Mouse (Mus musculus) hindbrain, embryonic 10.5 days (tissue): ENCODE measurements around the gene Hfm1. TPM values are rescaled to one million over a fixed set of nuclear protein-coding genes. Genes with fewer than 3 reads are reported as not detected.

Experiments
- DNase-seq: peaks from one replicate; pipeline ENCODE4 v3.0.0-alpha.2; 2017; ENCODE audit warnings: low spot score
- H3K27ac ChIP-seq: fragments of 300-500 bp; sonication (generic); 2 replicates; pipeline ENCODE4 v1.5.1; 2016; ENCODE audit warnings: mild to moderate bottlenecking, moderate library complexity
- H3K27me3 ChIP-seq: fragments of 300-500 bp; sonication (generic); 2 replicates; pipeline ENCODE4 v1.6.1; 2016; ENCODE audit warnings: mild to moderate bottlenecking; ENCODE audit not compliant: poor library complexity, insufficient read depth, severe bottlenecking
- H3K36me3 ChIP-seq: fragments of 300-500 bp; sonication (generic); 2 replicates; pipeline ENCODE4 v1.6.1; 2016; ENCODE audit warnings: mild to moderate bottlenecking, moderate library complexity
- H3K4me1 ChIP-seq: fragments of 300-500 bp; sonication (generic); replicated peaks from 2 replicates; pipeline ENCODE4 v1.6.1; 2016; ENCODE audit warnings: mild to moderate bottlenecking
- H3K4me3 ChIP-seq: fragments of 300-500 bp; sonication (generic); 2 replicates; pipeline ENCODE4 v1.5.1; 2016; ENCODE audit warnings: mild to moderate bottlenecking, moderate library complexity
- H3K9me3 ChIP-seq: fragments of 300-500 bp; sonication (generic); 2 replicates; pipeline ENCODE4 v1.6.1; 2016; ENCODE audit warnings: mild to moderate bottlenecking, moderate library complexity
- WGBS: fragments of 180-500 bp; shearing (Covaris S2); methylation state at CpG from one replicate; pipeline ENCODE4 v1.1.7; 2016; 5-methylcytosine and 5-hydroxymethylcytosine counted together
- polyA plus RNA-seq: library from polyadenylated mRNA; unstranded; fragments of >200 nt; fragmentation: Nextera tagmentation; extraction: Ambion mirVana; gene quantifications from 2 replicates; pipeline ENCODE4 v1.2.1, GENCODE M21; 2016

Gene Hfm1
- polyA plus RNA-seq: 3.5 and 3.6 TPM in 2 replicates

- Histone ChIP-seq H3K9me3 (no peaks in the 10 kb centered on the region), H3K27ac (peak within 1 kb of the TSS; percentile 96), H3K4me3 (peak within 1 kb of the TSS; percentile 81), H3K27me3 (no peaks in the 10 kb centered on the region), H3K36me3 (peaks cover 5% of the 10 kb centered on the region), H3K4me1 (peaks cover 17% of the 10 kb centered on the region)
- WGBS: under 1% methylated on average over 72 of the region's 76 CpGs
- DNase-seq: peak; percentile 74
These were observed at the start of gene Hfm1 for GRCm38 (mm10) chr5:106925488-106926368. Hfm1 (minus strand) TSS chr5:106926321.

GRCm38 (mm10) chr5:106973883-106974282, 47.8 kb upstream of the Hfm1 start:
- Histone ChIP-seq H3K27ac (no peak overlapping the region), H3K4me3 (no peak overlapping the region), H3K36me3 (peaks cover 98% of the 10 kb centered on the region), H3K4me1 (no peaks in the 10 kb centered on the region), H3K27me3 (no peaks in the 10 kb centered on the region), H3K9me3 (no peaks in the 10 kb centered on the region)
- no peak for DNase-seq
- 93% methylated on average over 7 of the region's 7 CpGs for WGBS

- 97% methylated on average over 1 of the region's 1 CpGs for WGBS
- peaks cover 59% of the 10 kb centered on the region for H3K36me3 ChIP-seq
- no peaks in the 10 kb centered on the region; the same call in 1 of the 2 replicates for H3K27me3 ChIP-seq
- H3K4me1 ChIP-seq: peaks cover 18% of the 10 kb centered on the region
- H3K9me3 ChIP-seq: no peaks in the 10 kb centered on the region
- no peak for DNase-seq
- no peak overlapping the region for H3K27ac ChIP-seq
- no peak overlapping the region for H3K4me3 ChIP-seq
These were observed 41.5 kb upstream of the Hfm1 start for GRCm38 (mm10) chr5:106967578-106967977.

GRCm38 (mm10) chr5:106966443-106966842, 40.3 kb upstream of the Hfm1 start:
- no peak for DNase-seq
- Histone ChIP-seq H3K27me3 (no peaks in the 10 kb centered on the region; the same call in 1 of the 2 replicates), H3K36me3 (peaks cover 48% of the 10 kb centered on the region), H3K4me1 (peaks cover 18% of the 10 kb centered on the region), H3K4me3 (no peak overlapping the region), H3K27ac (no peak overlapping the region), H3K9me3 (no peaks in the 10 kb centered on the region)
- 92% methylated on average over 3 of the region's 3 CpGs for WGBS

GRCm38 (mm10) chr5:106964513-106965014, 38.4 kb upstream of the Hfm1 start:
- Histone ChIP-seq H3K27me3 (no peaks in the 10 kb centered on the region; the same call in 1 of the 2 replicates), H3K36me3 (peaks cover 30% of the 10 kb centered on the region), H3K4me1 (peaks cover 18% of the 10 kb centered on the region), H3K4me3 (peak overlapping the region; percentile 96), H3K9me3 (no peaks in the 10 kb centered on the region), H3K27ac (peak overlapping the region; percentile 96)
- DNase-seq: no peak
- WGBS: under 1% methylated on average over 41 of the region's 41 CpGs

GRCm38 (mm10) chr5:106963584-106964512, 37.7 kb upstream of the Hfm1 start, which contains the start of gene Cdc7:
Cdc7 (plus strand) TSS chr5:106964322.
- no peaks in the 10 kb centered on the region; the same call in 1 of the 2 replicates for H3K27me3 ChIP-seq
- 7% methylated on average over 54 of the region's 54 CpGs for WGBS
- DNase-seq: peak; percentile 96

GRCm38 (mm10) chr5:106960451-106960850, 34.3 kb upstream of the Hfm1 start:
- H3K36me3 ChIP-seq: no peaks in the 10 kb centered on the region
- DNase-seq: no peak

More at GRCm38 (mm10) chr5:106963584-106964512, 37.7 kb upstream of the Hfm1 start, which contains the start of gene Cdc7:
- peak within 1 kb of the TSS; percentile 96 for H3K4me3 ChIP-seq
- H3K27ac ChIP-seq: peak within 1 kb of the TSS; percentile 96
- H3K36me3 ChIP-seq: peaks cover 22% of the 10 kb centered on the region
- H3K4me1 ChIP-seq: peaks cover 18% of the 10 kb centered on the region
- no peaks in the 10 kb centered on the region for H3K9me3 ChIP-seq

GRCm38 (mm10) chr5:106959031-106959430, 32.9 kb upstream of the Hfm1 start:
- 86% methylated on average over 3 of the region's 3 CpGs for WGBS
- no peaks in the 10 kb centered on the region for H3K9me3 ChIP-seq
- H3K27me3 ChIP-seq: no peaks in the 10 kb centered on the region; the same call in 1 of the 2 replicates
- H3K4me1 ChIP-seq: peaks cover 5% of the 10 kb centered on the region
- H3K27ac ChIP-seq: no peak overlapping the region
- no peak overlapping the region for H3K4me3 ChIP-seq
- DNase-seq: no peak
- no peaks in the 10 kb centered on the region for H3K36me3 ChIP-seq

More at GRCm38 (mm10) chr5:106960451-106960850, 34.3 kb upstream of the Hfm1 start:
- peaks cover 11% of the 10 kb centered on the region for H3K4me1 ChIP-seq
- no peak overlapping the region for H3K4me3 ChIP-seq
- no peak overlapping the region for H3K27ac ChIP-seq
- WGBS: 84% methylated on average over 2 of the region's 2 CpGs
- H3K27me3 ChIP-seq: no peaks in the 10 kb centered on the region; the same call in 1 of the 2 replicates
- H3K9me3 ChIP-seq: no peaks in the 10 kb centered on the region

GRCm38 (mm10) chr5:106956467-106956866, 30.3 kb upstream of the Hfm1 start:
- H3K4me1 ChIP-seq: no peaks in the 10 kb centered on the region
- WGBS: 71% methylated on average over 3 of the region's 3 CpGs
- H3K9me3 ChIP-seq: no peaks in the 10 kb centered on the region
- no peak for DNase-seq
- H3K27me3 ChIP-seq: no peaks in the 10 kb centered on the region
- H3K36me3 ChIP-seq: no peaks in the 10 kb centered on the region
- H3K27ac ChIP-seq: no peak overlapping the region
- H3K4me3 ChIP-seq: no peak overlapping the region

GRCm38 (mm10) chr5:106948683-106949082, 22.6 kb upstream of the Hfm1 start:
- Histone ChIP-seq H3K27me3 (no peaks in the 10 kb centered on the region), H3K4me3 (no peak overlapping the region), H3K36me3 (no peaks in the 10 kb centered on the region), H3K27ac (no peak overlapping the region), H3K4me1 (no peaks in the 10 kb centered on the region), H3K9me3 (no peaks in the 10 kb centered on the region)
- WGBS: 83% methylated on average over 6 of the region's 6 CpGs
- DNase-seq: no peak

GRCm38 (mm10) chr5:106946342-106946741, 20.2 kb upstream of the Hfm1 start:
- WGBS: 86% methylated on average over 4 of the region's 4 CpGs
- H3K4me3 ChIP-seq: no peak overlapping the region
- H3K27me3 ChIP-seq: no peaks in the 10 kb centered on the region
- H3K4me1 ChIP-seq: no peaks in the 10 kb centered on the region
- DNase-seq: no peak
- H3K9me3 ChIP-seq: no peaks in the 10 kb centered on the region
- no peaks in the 10 kb centered on the region for H3K36me3 ChIP-seq
- H3K27ac ChIP-seq: no peak overlapping the region

- Histone ChIP-seq H3K36me3 (no peaks in the 10 kb centered on the region), H3K4me1 (peaks cover 17% of the 10 kb centered on the region)
- 76% methylated on average over 4 of the region's 4 CpGs for WGBS
These were observed 1.9 kb upstream of the Hfm1 start for GRCm38 (mm10) chr5:106927996-106928395.

More at GRCm38 (mm10) chr5:106927996-106928395, 1.9 kb upstream of the Hfm1 start:
- Histone ChIP-seq H3K27ac (no peak overlapping the region), H3K27me3 (no peaks in the 10 kb centered on the region), H3K4me3 (no peak overlapping the region), H3K9me3 (no peaks in the 10 kb centered on the region)
- no peak for DNase-seq
